ENCODE assay signal across 10 mouse cellular contexts in the genomic region with DNA sequence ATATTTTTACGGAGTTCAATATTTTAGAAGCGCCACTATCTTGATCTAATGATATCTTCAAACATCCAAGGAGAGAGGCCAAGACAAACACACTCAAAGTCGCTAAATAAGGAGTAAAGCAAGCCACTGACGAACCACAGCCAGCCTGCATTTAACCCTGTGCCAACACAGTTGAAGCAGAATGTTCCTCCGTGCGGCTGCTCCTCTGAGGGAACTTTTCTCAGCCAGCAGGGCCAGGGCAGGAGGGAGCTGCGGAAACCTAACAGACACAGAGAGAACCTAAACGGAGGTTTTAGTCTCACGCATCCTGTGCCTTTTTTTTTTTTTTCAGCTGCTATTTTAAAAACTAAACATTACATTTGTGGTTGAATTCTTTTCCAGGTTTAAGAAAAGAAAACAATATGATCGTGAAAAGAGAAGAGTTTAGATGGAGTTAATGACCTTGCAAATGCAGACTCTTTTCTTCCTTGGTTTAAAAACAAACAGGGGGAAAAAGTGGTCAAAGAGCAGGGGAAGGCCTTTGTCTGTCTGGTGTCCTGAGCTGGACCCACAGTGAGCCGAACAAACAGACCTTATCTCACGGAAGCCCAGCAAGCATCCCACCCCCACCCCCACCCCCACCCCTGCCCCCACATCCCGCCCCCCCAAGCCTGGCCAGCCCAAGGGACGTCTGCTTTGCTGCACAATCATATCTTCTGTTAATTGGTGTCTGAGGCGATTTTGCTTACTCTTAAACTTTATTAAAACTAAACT. TPM values are rescaled to one million over a fixed set of nuclear protein-coding genes. Genes with fewer than 3 reads are reported as not detected.
A peak's percentile ranks its signal among the peaks of the same experiment; 100 is the strongest.
DNase-seq lines count a peak whose midpoint lies in the region; ATAC-seq lines count a peak whose summit lies in the region.
"Had no signal": no experiment of that assay in that cellular context is flagged by ENCODE, and none has a peak within 500 bp of the region (broad histone marks: within the 10 kb centered on the region; RNA-seq: fewer than 3 reads in every experiment).

No protein-coding gene starts in this region.

- peak; percentile 61 for ATAC-seq in liver, embryonic 16.5 days (ENCODE audit: low read depth)

- H3K36me3 ChIP-seq in liver, embryonic 16.5 days (ENCODE audit: control insufficient read depth, insufficient read depth): no peaks in the 10 kb centered on the region

- H3K27me3 ChIP-seq in liver, embryonic 16.5 days (ENCODE audit: control insufficient read depth, insufficient read depth, low read depth, low read length): no peaks in the 10 kb centered on the region

- 11% methylated on average over 15 of the region's 15 CpGs for WGBS in liver, embryonic 16.5 days (ENCODE audit: insufficient replicate concordance)

- peaks cover 28% of the 10 kb centered on the region for H3K4me1 ChIP-seq in liver, embryonic 16.5 days (ENCODE audit: control insufficient read depth, low read depth, low read length)

- peak; percentile 28 for DNase-seq in gastrocnemius, postnatal 25 days
- no peak for DNase-seq in gastrocnemius, postnatal 10 days
- DNase-seq in ovary, adult 18-20 months (ENCODE audit: low spot score): peak; percentile 42
- DNase-seq in ovary, postnatal 14 days (ENCODE audit: low spot score): no peak
- peak; percentile 70 for DNase-seq in thymus, postnatal 4 days
- no peak for DNase-seq in adrenal gland, adult 8-10 months
- DNase-seq in neural tube, embryonic 10.5 days (ENCODE audit: extremely low spot score, low spot score): no peak
- DNase-seq: adrenal gland, postnatal 36 days had no signal

- no peaks in the 10 kb centered on the region for H3K9me3 ChIP-seq in liver, embryonic 16.5 days (replicated peaks; ENCODE audit: control insufficient read depth, low read length)

- H3K9ac ChIP-seq in liver, embryonic 16.5 days (ENCODE audit: low read depth, low read length): no peak overlapping the region

- H3K27ac ChIP-seq in liver, embryonic 16.5 days (ENCODE audit: low read length): peak overlapping the region; percentile 45

- H3K4me3 ChIP-seq in liver, embryonic 16.5 days (ENCODE audit: low read depth, low read length): no peak overlapping the region
- H3K4me3 ChIP-seq: erythroblast, embryonic 14.5 days had no signal

- no peak overlapping the region for H3K4me2 ChIP-seq in liver, embryonic 16.5 days (ENCODE audit: low read depth, low read length)

RNA-seq across cellular contexts. Expression of gene Itm2b, which starts 15.0 kb away (rescaled TPM):
- 100 to 1,000 TPM; 244 to 301 TPM for total RNA-seq in gastrocnemius, postnatal 25 days (2021)
- 100 to 1,000 TPM; 408 to 439 TPM for total RNA-seq in gastrocnemius, postnatal 10 days (2021)
- polyA plus RNA-seq in liver, embryonic 16.5 days (2015; fragmentation: Nextera tagmentation; extraction: Ambion mirVana): 588 and 605 TPM in 2 replicates
- total RNA-seq in adrenal gland, adult 8-10 months (2022): 1,000 to 10,000 TPM in 2 of 4 experiments, 100 to 1,000 TPM in 2; 972 to 1,094 (median 1,035) TPM

Comparison
In these comparisons a context has a peak if more than half of its experiments do, and no peak if none do; other contexts are left out.
1. DNase-seq: peak in gastrocnemius, postnatal 25 days (single experiment), ovary, adult 18-20 months (single experiment) and thymus, postnatal 4 days (single experiment); none in gastrocnemius, postnatal 10 days (single experiment), ovary, postnatal 14 days (single experiment), adrenal gland, adult 8-10 months (single experiment) and neural tube, embryonic 10.5 days (single experiment).